ENCODE assay signal across 8 mouse cellular contexts in the genomic region with DNA sequence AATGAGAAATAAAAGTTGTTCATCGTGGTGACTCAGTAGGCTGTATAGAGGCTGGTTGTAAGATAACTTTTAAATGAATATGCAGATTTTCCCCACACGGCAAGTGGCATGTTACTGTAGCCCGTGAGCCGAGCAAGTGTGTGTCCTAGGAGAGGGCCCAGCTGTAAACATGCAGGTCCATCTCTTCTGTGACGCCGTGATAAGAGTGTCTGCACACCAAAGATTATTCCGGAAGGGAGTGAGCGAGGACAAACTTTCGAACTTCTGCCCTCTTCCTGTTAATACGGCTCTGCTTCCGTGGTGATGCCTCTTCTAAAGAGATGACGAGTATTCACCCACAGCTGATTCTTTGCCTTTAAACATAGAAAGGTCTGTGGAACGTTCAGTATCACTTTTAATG. TPM values are rescaled to one million over a fixed set of nuclear protein-coding genes. Genes with fewer than 3 reads are reported as not detected.
DNase-seq lines count a peak whose midpoint lies in the region; ATAC-seq and TF ChIP-seq lines count a peak whose summit lies in the region.

No protein-coding gene starts in this region.

- peak overlapping the region; percentile 74; the same call in 1 of the 2 replicates for H3K4me3 ChIP-seq in layer of hippocampus, adult 2 months
- H3K4me3 ChIP-seq in liver, embryonic 13.5 days (replicated peaks), result peak overlapping the region; percentile 82
- H3K4me3 ChIP-seq in stomach, embryonic 14.5 days (ENCODE audit: low read depth, low read length), result no peak overlapping the region

- DNase-seq in layer of hippocampus, adult 2 months (ENCODE audit: low spot score in 2 of 2), result no peak
- no peak for DNase-seq in layer of hippocampus, postnatal 36 days
- DNase-seq in liver, embryonic 13.5 days, result peak; percentile 93
- DNase-seq in left cerebral cortex, postnatal 10 days (ENCODE audit: extremely low spot score in 1 of 2, low spot score in 2 of 2), result no peak
- no peak for DNase-seq in adrenal gland, postnatal 36 days
- DNase-seq in urinary bladder, adult 18-20 months (ENCODE audit: low spot score in 2 of 2), result no peak

- H3K27ac ChIP-seq in layer of hippocampus, adult 2 months, result no peak overlapping the region
- H3K27ac ChIP-seq in liver, embryonic 13.5 days, result peak overlapping the region; percentile 99
- H3K27ac ChIP-seq in stomach, embryonic 14.5 days (ENCODE audit: low read length), result no peak overlapping the region

- no peak for TF ChIP-seq CTCF in layer of hippocampus, adult 2 months (conservative IDR thresholded peaks at IDR 0.05)

- intact Hi-C loops in left cerebral cortex, postnatal 10 days (cut with DNase I), result no loop called here

- ATAC-seq in erythroblast, adult 5-6 weeks (replicated peaks; ENCODE audit: low FRiP score, poor library complexity, severe bottlenecking), result peak; percentile 79
- peak; percentile 90 for ATAC-seq in liver, embryonic 13.5 days (ENCODE audit: low read depth)
- peak; percentile 56; the same call in 1 of the 2 replicates for ATAC-seq in stomach, embryonic 14.5 days (ENCODE audit: insufficient number of reproducible peaks, insufficient read depth, low FRiP score, low read depth)

- H3K27me3 ChIP-seq in liver, embryonic 13.5 days, result no peaks in the 10 kb centered on the region
- H3K27me3 ChIP-seq in stomach, embryonic 14.5 days (ENCODE audit: control insufficient read depth, insufficient read depth, low read length), result no peaks in the 10 kb centered on the region

- H3K9ac ChIP-seq in liver, embryonic 13.5 days, result peak overlapping the region; percentile 90
- H3K9ac ChIP-seq in stomach, embryonic 14.5 days (replicated peaks; ENCODE audit: low read depth, low read length), result no peak overlapping the region

- H3K9me3 ChIP-seq in liver, embryonic 13.5 days (replicated peaks), result no peaks in the 10 kb centered on the region
- H3K9me3 ChIP-seq in stomach, embryonic 14.5 days (ENCODE audit: control insufficient read depth, low read depth, low read length), result no peaks in the 10 kb centered on the region

- H3K4me1 ChIP-seq in liver, embryonic 13.5 days (replicated peaks), result peaks cover 34% of the 10 kb centered on the region
- no peaks in the 10 kb centered on the region for H3K4me1 ChIP-seq in stomach, embryonic 14.5 days (ENCODE audit: control insufficient read depth, insufficient read depth, low read length)

- WGBS in liver, embryonic 13.5 days (ENCODE audit: insufficient replicate concordance), result 18% methylated on average over 13 of the region's 13 CpGs
- 75% methylated on average over 13 of the region's 13 CpGs for WGBS in stomach, embryonic 14.5 days

- peaks cover 14% of the 10 kb centered on the region for H3K36me3 ChIP-seq in liver, embryonic 13.5 days
- no peaks in the 10 kb centered on the region for H3K36me3 ChIP-seq in stomach, embryonic 14.5 days (ENCODE audit: control insufficient read depth, insufficient read depth, low read length)

- peak overlapping the region; percentile 82 for H3K4me2 ChIP-seq in liver, embryonic 13.5 days
- H3K4me2 ChIP-seq in stomach, embryonic 14.5 days (replicated peaks; ENCODE audit: low read depth, low read length), result peak overlapping the region; percentile 50

RNA-seq across cellular contexts. Expression of a gene that starts 1.4 kb away (rescaled TPM):
- total RNA-seq in layer of hippocampus, adult 2 months (2021), result 10 to 100 TPM; 41.6 to 42.2 TPM
- total RNA-seq in layer of hippocampus, postnatal 36 days (2021), result 10 to 100 TPM; 42.3 to 43.4 TPM
- total RNA-seq in erythroblast, adult 5-6 weeks (2015; ENCODE audit: low replicate concordance), result 338 and 412 TPM in 2 replicates
- 746 and 827 TPM in 2 replicates for total RNA-seq in erythroblast, adult 5-6 weeks (2017; ENCODE audit: low replicate concordance)
- 104 and 118 TPM in 2 replicates for polyA plus RNA-seq in liver, embryonic 13.5 days (2015; fragmentation: Nextera tagmentation; extraction: Ambion mirVana)
- polyA plus RNA-seq in stomach, embryonic 14.5 days (2014; fragmentation: Nextera tagmentation; extraction: Ambion mirVana), result 34.4 TPM in 2 replicates
- total RNA-seq in left cerebral cortex, postnatal 10 days (2021), result 10 to 100 TPM; 46.3 to 46.6 TPM
- total RNA-seq in adrenal gland, postnatal 36 days (2021), result 10 to 100 TPM; 34.9 to 39.2 TPM

Comparison
In these comparisons a context has a peak if more than half of its experiments do, and no peak if none do; other contexts are left out.
1. RNA of a gene that starts 1.4 kb away (total RNA-seq): 338 to 827 TPM in erythroblast, adult 5-6 weeks; 46.3 to 46.6 TPM in left cerebral cortex, postnatal 10 days, 42.3 to 43.4 TPM in layer of hippocampus, postnatal 36 days, 41.6 to 42.2 TPM in layer of hippocampus, adult 2 months and 34.9 to 39.2 TPM in adrenal gland, postnatal 36 days; every median in the first group is over 4 times any median in the second.
2. Peak in every context shown above with its lines, with median percentiles within 50 percentile points of each other: ATAC-seq.